Mouse (Mus musculus): ENCODE measurements around the gene Mansc4.

DNA sequence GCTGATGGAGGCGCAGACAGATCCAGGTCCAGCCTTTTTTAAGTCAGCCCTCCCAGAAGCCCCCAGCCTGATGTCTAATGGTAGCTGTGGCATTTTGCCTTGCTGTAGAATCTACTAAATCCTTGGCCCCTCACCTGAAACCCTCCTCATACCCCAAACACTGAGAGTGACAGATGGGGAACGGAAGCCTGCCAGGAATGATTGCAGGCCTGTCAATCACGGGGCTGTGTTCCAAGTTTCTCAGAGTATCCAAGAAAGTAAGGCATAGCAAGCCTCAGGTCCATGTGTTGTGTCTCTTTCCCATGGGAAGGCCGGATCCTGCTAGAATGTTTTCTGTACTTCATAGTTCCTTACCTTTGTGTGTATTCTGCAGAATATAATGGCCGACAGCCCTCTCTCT is 3.4 kb upstream of the Mansc4 start:
- TF ChIP-seq GATA1 (IDR thresholded peaks at IDR 0.05; ENCODE audit: low read length) = no peak
- TF ChIP-seq TAL1 (IDR thresholded peaks at IDR 0.05; ENCODE audit: low read length) = no peak

Measured in erythroblast, embryonic 14.5 days (primary cell).